Mouse (Mus musculus) gastrocnemius, adult 2 months (tissue): ENCODE measurements at regions not wholly inside any gene's neighbourhood (a gene's known extent, or its start where the extent isn't known, plus 50 kb on each side); places are given as distances from the start of the nearest gene placed in this dataset.

Experiments
- DNase-seq: peaks from one replicate; pipeline ENCODE4 v3.0.0; 2022
- H3K27ac ChIP-seq: fragments of 200-600 bp; 2 replicates; pipeline ENCODE4 v1.8.1; 2022; ENCODE audit warnings: mild to moderate bottlenecking
- H3K4me3 ChIP-seq: fragments of 200-600 bp; 2 replicates; pipeline ENCODE4 v1.8.1; 2022; ENCODE audit warnings: mild to moderate bottlenecking, moderate library complexity
- CTCF ChIP-seq: fragments of 200-600 bp; IDR thresholded peaks from 2 replicates; pipeline ENCODE4 v1.8.1; 2022; ENCODE audit warnings: antibody characterized with exemption, mild to moderate bottlenecking, moderate library complexity
- intact Hi-C: fragments of 180-260 bp; cut with DNase I; formaldehyde crosslinking; loops from one replicate; pipeline ENCODE4 v1.15.1; 2025

GRCm38 (mm10) chr19:6630613-6630940 is 87.7 kb upstream of the Slc22a12 start:
- Histone ChIP-seq H3K4me3 (no peak overlapping the region), H3K27ac (no peak overlapping the region)
- no peak for DNase-seq
- no peak for TF ChIP-seq CTCF
- intact Hi-C loops: no loop called here

- TF ChIP-seq CTCF: no peak
- Histone ChIP-seq H3K4me3 (no peak overlapping the region), H3K27ac (no peak overlapping the region)
- intact Hi-C loops: no loop called here
- no peak for DNase-seq
Measured at GRCm38 (mm10) chr19:6629911-6630612, 87.2 kb upstream of the Slc22a12 start.

GRCm38 (mm10) chr19:6625574-6625973 is 82.7 kb upstream of the Slc22a12 start:
- no peak for TF ChIP-seq CTCF
- DNase-seq: no peak

GRCm38 (mm10) chr19:6621023-6621422 is 78.2 kb upstream of the Slc22a12 start:
- TF ChIP-seq CTCF: no peak
- no peak overlapping the region for H3K27ac ChIP-seq
- no peak for DNase-seq
- no peak overlapping the region for H3K4me3 ChIP-seq
- intact Hi-C loops: no loop called here

More at GRCm38 (mm10) chr19:6625574-6625973, 82.7 kb upstream of the Slc22a12 start:
- Histone ChIP-seq H3K4me3 (no peak overlapping the region), H3K27ac (no peak overlapping the region)
- intact Hi-C loops: no loop called here

GRCm38 (mm10) chr19:6619546-6619945 is 76.7 kb upstream of the Slc22a12 start:
- intact Hi-C loops: no loop called here
- no peak overlapping the region for H3K27ac ChIP-seq
- no peak overlapping the region for H3K4me3 ChIP-seq
- no peak for TF ChIP-seq CTCF
- DNase-seq: no peak

- Histone ChIP-seq H3K27ac (no peak overlapping the region), H3K4me3 (no peak overlapping the region)
- DNase-seq: no peak
- TF ChIP-seq CTCF: no peak
- intact Hi-C loops: no loop called here
Measured at GRCm38 (mm10) chr19:6616659-6617058, 73.8 kb upstream of the Slc22a12 start.

GRCm38 (mm10) chr19:6612441-6612840 is 69.6 kb upstream of the Slc22a12 start:
- no peak for TF ChIP-seq CTCF
- DNase-seq: no peak
- intact Hi-C loops: no loop called here
- Histone ChIP-seq H3K27ac (no peak overlapping the region), H3K4me3 (no peak overlapping the region)

GRCm38 (mm10) chr19:6611921-6612320 is 69.1 kb upstream of the Slc22a12 start:
- intact Hi-C loops: no loop called here
- Histone ChIP-seq H3K27ac (no peak overlapping the region), H3K4me3 (no peak overlapping the region)
- TF ChIP-seq CTCF: no peak
- no peak for DNase-seq

GRCm38 (mm10) chr19:6610715-6611114 is 67.9 kb upstream of the Slc22a12 start:
- no peak for DNase-seq
- Histone ChIP-seq H3K27ac (no peak overlapping the region), H3K4me3 (no peak overlapping the region)
- intact Hi-C loops: no loop called here
- no peak for TF ChIP-seq CTCF

- TF ChIP-seq CTCF: no peak
Measured at GRCm38 (mm10) chr19:6610051-6610450, 67.2 kb upstream of the Slc22a12 start.

GRCm38 (mm10) chr19:6607501-6607900 is 64.7 kb upstream of the Slc22a12 start:
- Histone ChIP-seq H3K27ac (no peak overlapping the region), H3K4me3 (no peak overlapping the region)
- DNase-seq: no peak
- no peak for TF ChIP-seq CTCF
- intact Hi-C loops: no loop called here

More at GRCm38 (mm10) chr19:6610051-6610450, 67.2 kb upstream of the Slc22a12 start:
- intact Hi-C loops: no loop called here
- Histone ChIP-seq H3K27ac (no peak overlapping the region), H3K4me3 (no peak overlapping the region)
- DNase-seq: no peak

- DNase-seq: no peak
- H3K27ac ChIP-seq: no peak overlapping the region
- H3K4me3 ChIP-seq: no peak overlapping the region
- intact Hi-C loops: no loop called here
- TF ChIP-seq CTCF: no peak
Measured at GRCm38 (mm10) chr19:6606667-6607066, 63.8 kb upstream of the Slc22a12 start.

- TF ChIP-seq CTCF: peak; percentile 35; the same call in 1 of the 2 replicates
- no peak overlapping the region for H3K4me3 ChIP-seq
- intact Hi-C loops: no loop called here
- DNase-seq: no peak
- no peak overlapping the region for H3K27ac ChIP-seq
Measured at GRCm38 (mm10) chr19:6604702-6605101, 61.9 kb upstream of the Slc22a12 start.

GRCm38 (mm10) chr19:6600873-6601530 is 58.2 kb upstream of the Slc22a12 start:
- intact Hi-C loops: no loop called here
- no peak for TF ChIP-seq CTCF
- no peak overlapping the region for H3K4me3 ChIP-seq
- no peak overlapping the region for H3K27ac ChIP-seq
- DNase-seq: no peak
